Mouse (Mus musculus) right cerebral cortex, adult 18-20 months (tissue): ENCODE data around the gene Susd4.
A peak's percentile ranks its signal among the peaks of the same experiment; 100 is the strongest.

Experiments used
- DNase-seq: peaks from one replicate; pipeline ENCODE4 v3.0.0; 2022; ENCODE audit warnings: mixed read lengths

Susd4 gene

GRCm38 (mm10) chr1:182863396-182863795 lies 99.7 kb downstream of the Susd4 start:
- DNase-seq: no peak

GRCm38 (mm10) chr1:182867886-182868285 lies 104.2 kb downstream of the Susd4 start:
- DNase-seq: no peak

DNA sequence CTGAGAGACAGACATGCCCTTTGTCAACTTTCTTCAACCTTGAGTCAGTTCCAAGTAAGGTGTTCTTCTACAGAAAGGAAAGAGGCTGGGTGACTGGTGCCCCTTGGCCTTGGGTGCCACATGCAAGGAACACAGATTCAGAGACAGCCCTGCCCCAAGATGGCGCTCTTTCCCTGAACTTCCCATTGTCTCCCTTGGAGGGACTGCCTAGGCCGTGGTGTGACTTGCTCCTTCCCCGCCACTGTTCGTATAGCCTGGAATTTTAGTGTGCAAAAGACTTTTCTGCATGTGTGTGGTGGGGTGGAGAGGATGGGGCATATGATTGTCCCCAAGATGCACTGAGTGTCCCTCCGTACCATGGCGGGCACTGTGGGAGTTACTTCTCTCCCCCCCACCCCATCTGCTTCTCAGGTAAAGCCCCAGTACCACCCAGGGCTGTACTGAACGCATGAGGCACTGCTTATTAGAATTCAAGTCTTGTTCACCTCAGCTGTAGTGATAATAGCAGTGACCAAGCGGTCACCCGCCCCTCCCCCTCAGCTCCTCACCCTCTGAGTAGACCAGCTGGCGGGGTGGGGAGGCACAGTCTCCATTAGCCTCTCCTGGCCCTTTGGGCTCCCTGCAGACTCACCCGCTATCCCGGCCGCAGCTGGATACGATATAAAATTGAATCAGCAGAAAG lies 104.9 kb downstream of the Susd4 start:
- no peak for DNase-seq

DNA sequence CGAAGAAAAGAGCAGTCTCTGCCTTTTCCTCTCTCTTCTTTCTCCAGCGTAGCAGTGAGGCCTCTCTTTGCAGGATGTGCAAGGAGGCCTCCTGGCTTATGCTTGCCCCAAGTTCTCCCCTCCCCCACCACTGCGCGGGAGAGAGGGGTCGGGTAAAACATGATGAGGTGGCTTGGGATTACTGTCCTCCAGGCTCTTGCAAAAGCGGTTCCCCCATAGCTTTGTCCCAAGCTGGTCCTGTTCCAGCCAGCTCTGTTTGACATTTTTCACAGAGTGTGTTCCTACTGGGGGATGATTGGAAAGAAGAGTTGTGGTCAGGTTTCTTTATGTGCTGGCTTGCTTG lies 105.4 kb downstream of the Susd4 start:
- DNase-seq: no peak

GRCm38 (mm10) chr1:182878156-182878555 lies 114.5 kb downstream of the Susd4 start:
- no peak for DNase-seq

GRCm38 (mm10) chr1:182878719-182879118 lies 115.1 kb downstream of the Susd4 start:
- no peak for DNase-seq

DNA sequence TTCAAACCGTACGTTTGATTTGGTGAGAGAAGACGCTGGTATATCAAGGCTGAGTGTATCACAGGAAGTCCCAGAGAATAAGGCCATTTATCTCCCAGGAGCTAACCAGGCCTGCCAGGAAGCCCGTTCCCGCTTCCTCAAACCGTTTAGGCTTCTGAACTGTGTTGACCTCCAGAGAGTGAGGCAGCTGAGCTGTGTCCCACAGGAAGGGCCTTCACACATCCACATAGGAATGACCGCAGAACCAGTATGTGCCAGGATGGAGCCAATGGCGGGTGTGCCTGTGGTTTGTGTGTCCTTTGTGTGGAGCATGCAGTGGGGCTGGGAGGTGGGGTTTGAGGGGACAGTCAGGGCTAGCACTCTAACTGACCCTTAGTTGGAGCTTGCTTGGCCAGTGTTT lies 117.6 kb downstream of the Susd4 start:
- no peak for DNase-seq

- DNase-seq: no peak
These were observed 119.0 kb downstream of the Susd4 start for GRCm38 (mm10) chr1:182882611-182883010.

DNA sequence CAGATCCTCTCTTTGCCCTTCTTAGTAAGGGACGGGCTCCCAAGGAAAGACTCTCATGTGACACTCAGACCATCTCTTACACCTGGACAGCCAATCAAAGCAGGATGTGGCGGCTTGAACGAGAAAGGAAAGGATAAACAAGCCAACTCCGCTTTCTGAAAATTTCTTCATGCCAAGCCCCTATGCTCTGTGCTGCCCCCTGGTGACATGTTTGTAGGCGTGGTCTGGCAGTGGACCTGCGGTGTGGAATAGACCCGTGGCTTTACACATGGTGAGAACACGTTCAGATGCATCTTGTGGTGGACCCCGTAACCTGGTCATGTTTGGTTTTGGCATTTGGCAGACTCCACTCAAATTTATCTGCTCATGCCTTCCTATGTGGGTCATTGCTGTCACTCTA lies 132.0 kb downstream of the Susd4 start:
- DNase-seq: peak; percentile 27

DNA sequence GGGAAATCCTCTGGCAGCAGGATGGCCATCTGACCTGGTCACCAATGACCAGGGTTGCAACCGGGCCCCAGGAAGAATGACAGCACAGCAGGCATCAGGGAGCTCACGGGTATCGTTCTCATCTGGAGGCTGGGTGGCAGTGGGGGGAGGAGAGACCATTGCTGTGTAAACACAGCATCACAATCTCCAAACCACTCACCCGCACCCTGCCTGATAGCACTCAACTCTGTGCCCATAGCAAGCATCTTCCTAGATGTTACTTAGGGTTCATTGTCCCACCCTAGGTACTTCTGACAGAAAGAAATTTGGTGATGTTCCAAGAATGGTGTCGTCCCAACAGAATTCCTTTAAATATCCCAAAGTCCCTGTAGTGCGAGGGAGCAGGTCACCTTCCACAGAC lies 133.4 kb downstream of the Susd4 start:
- DNase-seq: no peak

GRCm38 (mm10) chr1:182897506-182898138 lies 134.0 kb downstream of the Susd4 start:
- DNase-seq: no peak

- DNase-seq: peak; percentile 34
These were observed 138.4 kb downstream of the Susd4 start for GRCm38 (mm10) chr1:182902095-182902494.

- no peak for DNase-seq
These were observed 139.2 kb downstream of the Susd4 start for GRCm38 (mm10) chr1:182902906-182903305.

DNA sequence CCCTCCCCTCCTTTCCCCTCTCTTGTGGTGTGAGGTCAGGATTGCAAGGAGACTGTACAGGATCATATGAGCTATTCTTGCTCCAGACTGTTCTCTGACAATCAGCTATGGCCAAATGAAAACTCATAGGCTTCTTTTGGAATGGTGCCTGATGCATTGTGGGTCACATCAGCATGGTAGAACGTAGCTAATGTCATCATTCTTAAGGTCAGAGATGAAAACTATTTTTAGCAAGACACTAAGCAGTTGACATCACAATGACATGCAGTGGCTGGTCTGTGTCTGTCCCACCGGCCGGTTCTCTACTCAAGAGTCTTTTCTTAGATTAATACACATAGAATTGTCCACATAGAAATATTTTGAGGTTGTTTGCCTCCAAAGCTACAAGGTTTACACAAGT lies 142.0 kb downstream of the Susd4 start:
- no peak for DNase-seq

DNA sequence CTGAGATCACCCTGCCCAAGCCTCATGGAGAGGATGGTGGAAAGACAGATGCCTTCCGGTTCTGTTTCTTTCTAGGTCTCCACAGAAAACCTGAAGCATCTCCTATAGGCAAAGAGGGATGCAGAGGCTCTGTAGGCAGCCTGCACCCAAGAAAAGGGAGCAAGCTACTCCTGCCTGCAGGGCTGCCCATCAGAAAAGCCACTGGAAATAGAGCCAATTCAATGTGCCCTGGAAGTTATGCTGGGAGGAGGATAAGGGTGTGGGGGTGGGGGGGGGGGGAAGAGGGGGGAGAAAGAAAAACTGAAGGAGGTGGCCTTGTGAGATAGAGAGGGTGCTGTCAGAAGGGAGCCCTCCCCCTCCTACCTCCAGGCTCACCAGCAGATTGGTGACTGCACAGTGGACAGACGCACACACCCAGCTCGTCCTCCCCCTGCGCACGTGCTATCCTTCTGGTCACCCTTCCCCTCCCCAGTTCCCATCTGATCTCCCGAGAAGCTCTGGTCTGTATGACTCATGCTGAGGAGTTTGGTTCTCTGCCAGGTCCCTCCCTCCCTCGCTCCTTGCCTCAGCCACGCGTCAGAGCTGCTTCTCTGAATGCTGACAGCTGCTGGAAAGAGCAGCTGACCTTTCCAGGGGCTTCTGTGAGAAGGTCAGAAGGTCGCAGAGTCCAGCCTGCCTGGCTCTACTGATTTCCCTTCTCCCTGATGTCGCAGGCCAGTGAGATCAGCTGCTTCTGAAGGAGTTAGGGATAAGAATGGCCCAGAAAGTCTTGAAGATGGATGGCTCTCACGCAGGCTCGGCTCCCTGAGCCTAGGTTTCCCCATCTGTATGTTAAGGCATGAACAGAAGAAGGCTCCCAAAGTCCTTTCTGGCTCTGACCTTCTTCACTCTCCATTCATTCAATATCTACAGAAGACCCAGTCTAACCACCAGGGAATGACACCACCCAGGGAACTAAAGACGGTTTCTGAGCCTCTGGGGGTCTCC lies 144.7 kb downstream of the Susd4 start:
- DNase-seq: peak; percentile 94

DNA sequence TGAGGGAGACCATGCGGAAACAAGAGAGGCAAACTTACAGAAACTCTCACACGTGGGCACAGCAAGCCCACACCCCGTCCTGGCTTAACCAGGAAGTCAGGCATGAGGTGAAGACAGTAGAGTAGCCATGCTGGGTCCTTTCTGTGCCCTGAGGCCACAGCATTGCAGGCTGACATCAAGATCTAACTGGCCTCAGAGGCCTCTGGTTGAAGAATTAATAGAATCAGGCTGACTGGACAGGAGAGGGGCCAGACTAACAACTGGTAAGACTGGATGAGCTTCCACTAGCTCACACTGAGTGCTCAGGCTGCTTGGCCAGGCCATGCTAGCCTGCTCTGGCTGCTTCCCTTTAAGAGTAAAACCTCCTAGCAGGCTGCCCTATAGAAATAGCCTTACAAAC lies 145.4 kb downstream of the Susd4 start:
- no peak for DNase-seq

DNA sequence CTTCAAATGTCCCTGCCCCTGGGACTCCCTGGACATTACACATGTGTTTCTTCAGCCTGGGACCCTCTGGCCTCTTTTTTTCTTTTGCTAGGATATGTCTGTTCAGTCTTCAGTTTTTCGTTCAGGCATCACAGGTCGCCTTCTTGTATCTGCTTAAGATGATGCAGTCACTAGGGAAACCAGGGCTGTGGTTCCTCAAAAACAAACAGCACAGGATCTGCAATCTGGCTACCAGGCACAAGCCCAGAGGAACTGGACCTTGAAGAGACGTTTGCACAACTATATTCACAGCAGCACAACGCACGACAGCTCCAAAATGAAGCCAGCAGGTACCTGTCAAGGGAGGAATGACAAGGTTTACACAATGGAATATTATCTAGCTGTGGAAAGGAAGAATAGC lies 145.9 kb downstream of the Susd4 start:
- DNase-seq: no peak

- DNase-seq: no peak
These were observed 148.9 kb downstream of the Susd4 start for GRCm38 (mm10) chr1:182912591-182912990.

- no peak for DNase-seq
These were observed 150.7 kb downstream of the Susd4 start for GRCm38 (mm10) chr1:182914121-182914908.

DNA sequence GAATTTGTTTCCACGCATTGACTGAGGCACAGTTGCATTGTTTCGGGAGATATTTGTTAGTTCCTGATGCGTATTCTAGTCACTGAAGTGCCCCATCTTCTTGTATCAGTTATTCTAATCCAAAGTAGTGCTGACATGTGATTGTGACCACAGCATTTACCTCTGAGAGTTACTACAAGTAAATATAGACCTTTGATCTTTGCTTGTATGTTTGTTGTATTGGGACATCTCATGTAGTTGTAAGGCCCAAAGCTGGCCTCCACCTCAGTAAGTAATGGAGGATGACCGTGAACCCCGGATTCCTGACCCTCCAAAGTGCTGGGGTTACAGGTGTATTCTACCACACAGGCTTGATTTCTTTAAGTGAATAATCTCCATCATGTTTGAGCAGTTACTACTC lies 152.5 kb downstream of the Susd4 start:
- no peak for DNase-seq

DNA sequence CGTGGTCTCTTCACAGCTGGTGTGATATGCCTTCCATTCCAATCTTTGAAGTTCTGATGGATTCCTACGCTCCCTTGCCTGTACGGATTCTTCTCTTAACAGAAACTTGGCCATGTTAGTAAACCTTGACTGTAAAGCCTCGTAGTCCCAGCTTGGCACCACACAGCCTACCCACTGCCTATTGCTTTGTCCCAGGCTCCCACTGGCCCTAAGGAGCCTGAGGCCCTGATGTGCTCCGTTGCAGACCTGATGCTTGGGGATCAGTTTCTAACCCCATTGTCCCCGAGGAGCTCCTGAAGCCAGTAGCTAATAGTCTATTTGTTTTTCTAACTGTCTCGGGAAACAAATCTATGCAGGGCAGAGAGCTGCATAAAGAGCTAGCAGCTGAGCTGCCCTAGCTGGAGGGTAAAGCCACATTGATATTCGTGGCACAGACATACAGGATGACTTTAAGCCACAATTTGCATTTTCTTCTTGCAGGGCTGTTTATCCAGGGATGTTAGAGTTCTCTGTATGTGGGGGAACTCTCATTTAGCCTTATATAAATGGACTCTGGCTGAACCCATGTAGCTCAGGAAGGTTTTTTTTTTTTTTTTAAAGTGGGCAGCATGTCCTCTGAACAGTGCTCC lies 155.2 kb downstream of the Susd4 start:
- DNase-seq: no peak

DNA sequence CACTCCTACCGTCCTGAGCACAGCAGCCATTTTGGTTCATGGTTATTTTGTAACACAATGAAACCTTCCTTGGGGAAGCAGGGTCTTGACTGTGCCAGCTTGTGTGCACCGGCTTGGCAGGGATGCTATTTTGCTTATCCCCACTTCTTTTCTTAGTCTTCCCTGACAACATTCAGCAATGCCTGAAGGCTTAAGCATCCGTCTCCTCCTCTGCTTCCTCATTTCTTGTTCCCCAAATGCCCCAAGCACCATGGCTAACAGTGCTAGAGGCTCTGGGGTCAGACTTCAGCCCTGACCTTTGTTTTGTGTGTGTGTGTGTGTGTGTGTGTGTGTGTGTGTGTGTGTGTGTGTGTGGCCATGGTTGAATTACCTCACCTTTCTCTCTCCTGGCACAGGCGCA lies 159.2 kb downstream of the Susd4 start:
- no peak for DNase-seq
